Mouse (Mus musculus) cortical plate, adult 2 months (tissue): ENCODE data around the gene Cox6b1. TPM values are rescaled to one million over a fixed set of nuclear protein-coding genes. Genes with fewer than 3 reads are reported as not detected.

Experiments
- H3K27ac ChIP-seq: fragments of 200-500 bp; 2 replicates; pipeline ENCODE4 v1.5.1; 2012; ENCODE audit warnings: low read length, control low read depth, inconsistent platforms; ENCODE audit not compliant: insufficient read depth
- H3K4me1 ChIP-seq: fragments of 200-500 bp; 2 replicates; pipeline ENCODE4 v1.6.1; 2011; ENCODE audit warnings: low read length; ENCODE audit not compliant: control insufficient read depth, insufficient read depth
- H3K4me3 ChIP-seq: fragments of 200-500 bp; 2 replicates; pipeline ENCODE4 v1.5.1; 2011; ENCODE audit warnings: mild to moderate bottlenecking, low read length, control low read depth; ENCODE audit not compliant: insufficient read depth
- CTCF ChIP-seq: fragments of 200-500 bp; IDR thresholded peaks from 2 replicates; pipeline ENCODE4 v1.5.1; 2011; ENCODE audit warnings: mild to moderate bottlenecking, control low read depth, low read length; ENCODE audit not compliant: insufficient read depth; ENCODE audit errors: extremely low read depth
- POLR2A ChIP-seq: fragments of 200-500 bp; IDR thresholded peaks from 2 replicates; pipeline ENCODE4 v1.6.1; 2011; ENCODE audit warnings: mild to moderate bottlenecking, low read length, control low read depth; ENCODE audit not compliant: insufficient read depth; ENCODE audit errors: extremely low read depth
- polyA plus RNA-seq: library from polyadenylated mRNA; depleted of rRNA; stranded (reverse); fragments of >200 nt; gene quantifications from 2 replicates; pipeline ENCODE4 v1.2.3, GENCODE M21; 2012; rRNA removed

Gene Cox6b1
- 1,068 and 1,150 TPM in 2 replicates for polyA plus RNA-seq

- Histone ChIP-seq H3K4me3 (peak within 1 kb of the TSS; percentile 97), H3K27ac (peak within 1 kb of the TSS; percentile 40), H3K4me1 (peaks cover 1% of the 10 kb centered on the region; the same call in 1 of the 2 replicates)
- peak; percentile 76 for TF ChIP-seq POLR2A
- TF ChIP-seq CTCF, result no peak
Observed at GRCm38 (mm10) chr7:30625530-30626384, at the start of gene Cox6b1. Gene Cox6b1 (minus strand): TSS chr7:30626151.

DNA sequence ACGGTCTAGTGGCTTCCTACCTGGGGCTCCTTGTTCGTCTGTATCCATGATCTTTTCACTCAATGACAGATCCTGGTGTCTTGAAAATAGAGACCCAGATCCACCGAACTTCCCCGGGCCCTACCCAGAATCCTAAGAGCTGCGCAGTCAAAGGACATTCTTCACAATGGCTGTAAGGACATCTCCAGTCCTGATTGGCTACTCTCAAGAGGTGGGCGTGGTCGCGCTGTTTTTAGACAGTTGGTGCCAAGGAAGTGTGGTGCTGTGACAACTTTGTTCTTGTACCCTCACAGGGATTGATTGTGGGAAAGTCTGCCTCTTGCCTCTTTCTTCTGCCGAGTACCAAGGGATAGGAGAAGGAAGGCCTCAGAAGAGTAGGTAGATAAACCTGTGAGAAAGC is 45.5 kb upstream of the Cox6b1 start, which contains the start of gene Pmis2:
Gene Pmis2, minus strand, starts transcription at position 126 of the 400 bp plus-strand sequence.
- Histone ChIP-seq H3K27ac (no peak within 1 kb of the TSS), H3K4me1 (no peaks in the 10 kb centered on the region), H3K4me3 (no peak within 1 kb of the TSS)
- TF ChIP-seq POLR2A, result no peak

DNA sequence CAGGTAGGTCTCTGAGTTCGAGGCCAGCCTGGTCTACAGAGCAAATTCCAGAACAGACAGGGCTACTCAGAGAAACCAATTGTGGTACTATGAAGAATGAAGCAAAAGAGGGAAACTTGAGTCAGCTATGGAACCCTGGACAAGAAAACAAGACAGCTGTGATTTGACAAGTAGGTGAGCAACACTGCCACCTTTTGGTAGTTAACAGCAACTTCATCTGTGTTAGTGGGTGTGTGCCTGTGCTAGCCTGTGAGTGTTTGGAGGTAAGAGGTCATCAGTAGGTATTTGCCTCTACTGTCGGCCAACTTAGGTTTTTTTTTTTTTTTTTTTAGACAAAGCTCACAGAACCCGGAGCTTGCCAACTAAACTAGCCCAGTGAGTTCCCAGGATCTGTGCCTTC is 43.3 kb upstream of the Cox6b1 start:
- TF ChIP-seq POLR2A (no peak), CTCF (peak; percentile 13; the same call in 1 of the 2 replicates)
- H3K27ac ChIP-seq, result no peak overlapping the region
- no peak overlapping the region for H3K4me3 ChIP-seq
- no peaks in the 10 kb centered on the region for H3K4me1 ChIP-seq

DNA sequence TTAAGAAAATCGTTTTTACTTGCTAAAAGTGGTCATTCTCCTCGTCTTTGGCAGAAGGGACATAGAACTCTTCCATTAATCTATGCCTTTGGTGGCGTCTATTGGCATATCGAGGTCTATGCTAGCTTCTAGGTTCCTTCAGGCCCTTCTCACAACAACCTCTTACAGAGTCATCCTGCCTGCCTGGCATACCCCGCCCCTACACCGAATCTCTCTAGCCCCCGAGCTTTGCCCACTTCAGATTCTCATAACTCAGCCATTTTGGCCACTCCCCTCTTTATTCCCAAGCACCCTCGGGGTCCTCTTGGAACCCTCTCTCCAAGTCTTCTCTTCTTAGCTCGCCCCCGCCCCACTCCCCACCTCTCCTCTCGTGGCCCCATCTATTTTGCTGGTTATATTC is 39.4 kb upstream of the Cox6b1 start:
- H3K27ac ChIP-seq, result no peak overlapping the region
- no peak for TF ChIP-seq CTCF
- no peak for TF ChIP-seq POLR2A
- H3K4me1 ChIP-seq, result no peaks in the 10 kb centered on the region
- peak overlapping the region; percentile 35 for H3K4me3 ChIP-seq

- Histone ChIP-seq H3K4me1 (no peaks in the 10 kb centered on the region), H3K4me3 (peak within 1 kb of the TSS; percentile 35), H3K27ac (no peak within 1 kb of the TSS)
- TF ChIP-seq CTCF (no peak), POLR2A (peak; percentile 74)
Observed at GRCm38 (mm10) chr7:30664529-30665200, 38.7 kb upstream of the Cox6b1 start, which contains the start of gene Haus5. Gene Haus5 (minus strand): TSS chr7:30664994.

DNA sequence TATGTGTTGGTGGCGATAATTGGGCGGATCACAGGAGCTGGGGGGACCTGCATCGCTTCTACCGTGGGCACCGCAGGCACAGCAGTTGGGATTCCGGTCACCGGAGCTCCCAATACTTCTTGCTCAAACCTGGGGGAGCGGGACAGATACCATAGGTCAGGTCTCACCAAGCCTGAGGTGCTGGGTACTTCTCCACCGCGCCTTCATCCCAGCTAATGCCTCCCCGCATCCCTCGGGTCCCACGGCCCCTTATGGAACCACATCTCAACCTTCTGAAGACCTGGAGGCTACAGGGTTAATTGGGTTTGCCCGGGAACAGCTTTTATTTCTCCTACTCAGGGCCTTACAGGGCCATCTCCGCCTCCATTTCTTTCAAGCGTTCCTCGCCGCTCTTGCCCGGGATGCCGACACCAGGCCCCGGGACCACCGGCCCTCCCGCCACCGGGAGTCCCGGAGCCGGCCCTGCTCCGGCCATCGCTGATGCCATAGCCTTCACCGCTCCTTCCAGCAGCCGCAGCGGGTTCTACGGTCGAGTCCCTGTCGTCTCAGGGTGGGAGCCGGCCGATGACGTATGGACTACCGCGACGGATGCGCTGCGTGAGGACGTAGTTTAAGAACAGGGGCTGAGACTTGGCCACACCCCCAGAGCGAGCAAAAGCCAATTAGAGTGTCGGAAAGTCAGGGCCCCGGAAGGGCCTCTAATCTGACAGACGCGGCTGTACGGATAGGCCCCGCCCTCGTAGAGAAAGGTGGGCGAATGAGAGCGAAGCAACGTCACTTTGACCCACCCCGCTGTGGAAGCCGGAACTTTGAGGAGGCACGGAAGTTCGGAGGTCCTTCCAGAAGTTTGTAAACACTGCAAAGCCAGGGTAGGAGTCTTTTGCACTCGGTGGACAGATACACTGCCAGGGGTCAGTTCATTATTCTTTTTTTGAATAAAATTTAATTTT is 23.9 kb upstream of the Cox6b1 start, which contains the start of gene Rbm42:
Gene Rbm42, minus strand, starts transcription at position 727 of the 950 bp plus-strand sequence.
- no peak for TF ChIP-seq CTCF
- peak; percentile 55; the same call in 1 of the 2 replicates for TF ChIP-seq POLR2A
- Histone ChIP-seq H3K4me1 (peaks cover 2% of the 10 kb centered on the region; the same call in 1 of the 2 replicates), H3K4me3 (peak within 1 kb of the TSS; percentile 81), H3K27ac (no peak within 1 kb of the TSS)

- H3K4me1 ChIP-seq, result no peaks in the 10 kb centered on the region
- no peak overlapping the region for H3K4me3 ChIP-seq
- H3K27ac ChIP-seq, result no peak overlapping the region
- TF ChIP-seq POLR2A, result no peak
- no peak for TF ChIP-seq CTCF
Observed at GRCm38 (mm10) chr7:30639083-30639482, 13.1 kb upstream of the Cox6b1 start.

DNA sequence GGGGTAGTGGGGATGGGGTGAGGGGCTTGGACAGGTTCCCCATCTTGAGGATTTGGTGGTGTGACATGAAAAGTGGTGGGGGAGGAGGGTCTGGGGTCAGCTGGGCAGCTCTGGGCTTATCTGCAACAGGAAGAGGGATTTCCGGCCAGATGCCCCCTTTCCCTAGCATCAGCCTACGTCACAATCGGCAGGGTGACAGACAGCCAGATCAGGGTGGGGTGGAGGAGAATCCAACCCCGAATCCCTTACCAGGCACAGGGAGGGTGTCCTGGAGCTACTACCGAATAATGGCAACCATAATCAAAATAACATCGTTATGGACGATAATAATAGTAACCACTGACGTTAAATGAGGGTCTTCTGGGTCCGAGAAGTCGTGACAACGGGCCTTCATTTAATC is 10.4 kb upstream of the Cox6b1 start:
- no peak for TF ChIP-seq POLR2A
- no peak for TF ChIP-seq CTCF
- no peaks in the 10 kb centered on the region for H3K4me1 ChIP-seq
- H3K4me3 ChIP-seq, result no peak overlapping the region
- no peak overlapping the region for H3K27ac ChIP-seq

DNA sequence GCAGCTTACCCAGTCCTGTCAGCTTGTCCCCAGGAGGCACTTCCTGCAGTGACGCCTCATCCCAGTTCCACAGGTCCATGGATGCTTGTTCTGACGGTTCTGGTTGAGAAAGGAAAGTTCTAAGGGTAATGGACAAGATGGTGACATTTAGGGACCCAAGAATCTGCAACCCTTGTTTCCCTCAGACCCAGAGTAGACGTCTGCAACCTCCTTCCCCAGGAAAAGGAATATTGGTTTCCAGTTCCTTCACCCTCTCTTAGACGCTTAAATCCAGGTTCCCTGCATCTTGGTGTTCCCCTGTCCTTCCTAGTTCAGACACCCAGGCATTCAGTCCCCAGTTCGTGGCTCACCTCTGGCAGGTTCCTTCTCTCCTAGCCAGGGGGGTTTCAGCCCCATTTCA is 9.8 kb upstream of the Cox6b1 start, which contains the start of gene Etv2:
Gene Etv2, minus strand, starts transcription at position 101 of the 400 bp plus-strand sequence.
- Histone ChIP-seq H3K4me1 (no peaks in the 10 kb centered on the region), H3K4me3 (no peak within 1 kb of the TSS), H3K27ac (no peak within 1 kb of the TSS)
- TF ChIP-seq POLR2A (no peak), CTCF (no peak)
